Mouse (Mus musculus) embryonic facial prominence, embryonic 11.5 days (tissue): ENCODE measurements around the gene Diaph2. TPM values are rescaled to one million over a fixed set of nuclear protein-coding genes. Genes with fewer than 3 reads are reported as not detected.

Source experiments
- ATAC-seq: fragments of 200-750 bp; cut with Nextera tagmentation; replicated peaks from 2 replicates; pipeline ENCODE4 v1.8.0; 2017; ENCODE audit warnings: low read depth; ENCODE audit not compliant: insufficient number of reproducible peaks, low FRiP score, low TSS enrichment
- DNase-seq: peaks from one replicate; pipeline ENCODE4 v3.0.0-alpha.2; 2015; ENCODE audit warnings: low spot score
- H3K27ac ChIP-seq: fragments of 300-500 bp; sonication (generic); replicated peaks from 2 replicates; pipeline ENCODE4 v1.5.1; 2014; ENCODE audit warnings: mild to moderate bottlenecking, low read depth, low read length, control low read depth
- H3K27me3 ChIP-seq: fragments of 300-500 bp; sonication (generic); 2 replicates; pipeline ENCODE4 v1.6.1; 2014; ENCODE audit warnings: mild to moderate bottlenecking, low read length, moderate library complexity, mixed read lengths; ENCODE audit not compliant: control insufficient read depth, insufficient read depth
- H3K36me3 ChIP-seq: fragments of 300-500 bp; sonication (generic); replicated peaks from 2 replicates; pipeline ENCODE4 v1.6.1; 2014; ENCODE audit warnings: low read depth, mild to moderate bottlenecking, low read length, moderate library complexity, mixed read lengths; ENCODE audit not compliant: control insufficient read depth, insufficient read depth
- H3K4me1 ChIP-seq: fragments of 300-500 bp; sonication (generic); 2 replicates; pipeline ENCODE4 v1.6.1; 2014; ENCODE audit warnings: low read length, mixed read lengths; ENCODE audit not compliant: control insufficient read depth, insufficient read depth
- H3K4me2 ChIP-seq: fragments of 300-500 bp; sonication (generic); 2 replicates; pipeline ENCODE4 v1.6.1; 2014; ENCODE audit warnings: low read depth, mild to moderate bottlenecking, control low read depth, low read length, moderate library complexity
- H3K4me3 ChIP-seq: fragments of 300-500 bp; sonication (generic); 2 replicates; pipeline ENCODE4 v1.5.1; 2014; ENCODE audit warnings: low read depth, low read length, control low read depth
- H3K9ac ChIP-seq: fragments of 300-500 bp; sonication (generic); replicated peaks from 2 replicates; pipeline ENCODE4 v1.6.1; 2014; ENCODE audit warnings: mild to moderate bottlenecking, control low read depth, low read length
- H3K9me3 ChIP-seq: fragments of 300-500 bp; sonication (generic); replicated peaks from 2 replicates; pipeline ENCODE4 v1.6.1; 2016; ENCODE audit warnings: mild to moderate bottlenecking, low read length, inconsistent platforms, mixed read lengths; ENCODE audit not compliant: control insufficient read depth
- WGBS: fragments of 180-500 bp; shearing (Covaris S2); extraction: QIAGEN DNeasy Blood & Tissue Kit; methylation state at CpG from one replicate; pipeline ENCODE4 v1.1.7; 2014; 5-methylcytosine and 5-hydroxymethylcytosine counted together
- polyA plus RNA-seq: library from polyadenylated mRNA; unstranded; fragments of >200 nt; fragmentation: Nextera tagmentation; extraction: Ambion mirVana; gene quantifications from 2 replicates; pipeline ENCODE4 v1.2.1, GENCODE M21; 2014

The Diaph2 gene
- polyA plus RNA-seq, 1 experiment from 2014 or later: 4.7 TPM

DNA sequence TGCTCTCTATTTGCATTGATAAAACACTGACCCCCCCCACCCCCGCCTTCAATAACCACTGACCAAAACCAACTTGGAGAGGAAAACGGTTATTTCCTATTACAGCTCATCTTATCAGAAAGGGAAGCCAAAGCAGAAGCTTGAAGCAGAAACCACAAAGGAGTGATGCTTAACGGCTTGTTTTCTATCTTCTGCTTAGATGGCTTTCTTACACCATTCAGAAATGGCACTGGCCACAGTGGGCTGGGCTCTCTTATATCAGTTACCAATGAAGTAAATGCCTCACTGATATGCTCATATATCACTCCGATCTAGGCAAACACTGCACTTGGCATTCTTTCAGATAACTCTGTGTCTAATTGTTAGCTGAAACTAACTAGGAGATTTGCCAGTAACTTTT is 463.2 kb downstream of the Diaph2 start:
- Histone ChIP-seq H3K9ac (no peak overlapping the region), H3K27ac (no peak overlapping the region), H3K4me2 (no peak overlapping the region), H3K36me3 (no peaks in the 10 kb centered on the region), H3K9me3 (no peaks in the 10 kb centered on the region), H3K4me3 (no peak overlapping the region), H3K27me3 (no peaks in the 10 kb centered on the region), H3K4me1 (no peaks in the 10 kb centered on the region)
- 89% methylated on average over 4 of the region's 4 CpGs for WGBS
- ATAC-seq: no peak
- no peak for DNase-seq

DNA sequence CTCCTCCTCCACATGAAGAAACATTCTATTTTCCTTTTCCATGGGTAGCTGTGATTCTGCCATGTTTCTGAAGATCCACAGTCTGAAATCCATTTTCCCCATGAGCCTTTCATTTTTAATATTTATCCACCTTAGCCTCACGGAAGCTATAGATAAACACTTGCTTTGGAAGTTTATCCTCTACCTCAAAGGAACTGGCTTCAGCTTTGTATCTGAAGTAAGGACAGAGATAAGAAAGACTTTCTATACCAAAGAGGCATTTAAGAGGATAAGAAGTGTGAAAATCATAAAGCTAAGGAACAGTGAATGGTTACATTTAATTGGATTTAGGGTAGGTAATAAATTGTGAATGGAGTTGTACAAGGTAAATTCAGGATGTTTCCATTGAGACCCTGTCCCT is 480.5 kb downstream of the Diaph2 start:
- no peaks in the 10 kb centered on the region for H3K36me3 ChIP-seq
- 94% methylated on average over 1 of the region's 1 CpGs for WGBS

DNA sequence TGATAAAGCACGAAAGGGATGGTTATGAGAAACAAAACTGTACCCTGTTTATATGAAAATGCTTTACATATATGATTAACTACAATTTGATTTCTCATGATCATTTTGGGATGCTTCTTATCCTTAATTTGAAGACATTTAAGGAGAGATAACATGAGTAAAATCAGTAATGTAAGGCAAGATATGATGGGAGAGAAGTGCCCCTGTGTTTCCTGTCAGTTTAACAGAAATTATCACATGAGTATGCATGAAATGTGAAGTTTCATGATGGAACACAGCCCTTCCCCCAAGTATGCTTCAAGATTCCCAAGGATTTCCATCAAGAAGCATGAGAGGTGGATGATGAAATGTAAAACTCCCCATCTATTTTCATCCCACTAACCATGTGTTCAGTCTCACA is 485.6 kb downstream of the Diaph2 start:
- Histone ChIP-seq H3K4me2 (no peak overlapping the region), H3K36me3 (no peaks in the 10 kb centered on the region), H3K9me3 (no peaks in the 10 kb centered on the region), H3K4me3 (no peak overlapping the region), H3K4me1 (no peaks in the 10 kb centered on the region), H3K27me3 (no peaks in the 10 kb centered on the region), H3K9ac (no peak overlapping the region), H3K27ac (no peak overlapping the region)
- 74% methylated on average over 1 of the region's 1 CpGs for WGBS
- DNase-seq (no peak), ATAC-seq (no peak)

More for the DNA sequence above, 480.5 kb downstream of the Diaph2 start:
- Histone ChIP-seq H3K4me2 (no peak overlapping the region), H3K27me3 (no peaks in the 10 kb centered on the region), H3K27ac (no peak overlapping the region), H3K4me3 (no peak overlapping the region), H3K4me1 (no peaks in the 10 kb centered on the region), H3K9me3 (no peaks in the 10 kb centered on the region), H3K9ac (no peak overlapping the region)
- DNase-seq (no peak), ATAC-seq (no peak)

DNA sequence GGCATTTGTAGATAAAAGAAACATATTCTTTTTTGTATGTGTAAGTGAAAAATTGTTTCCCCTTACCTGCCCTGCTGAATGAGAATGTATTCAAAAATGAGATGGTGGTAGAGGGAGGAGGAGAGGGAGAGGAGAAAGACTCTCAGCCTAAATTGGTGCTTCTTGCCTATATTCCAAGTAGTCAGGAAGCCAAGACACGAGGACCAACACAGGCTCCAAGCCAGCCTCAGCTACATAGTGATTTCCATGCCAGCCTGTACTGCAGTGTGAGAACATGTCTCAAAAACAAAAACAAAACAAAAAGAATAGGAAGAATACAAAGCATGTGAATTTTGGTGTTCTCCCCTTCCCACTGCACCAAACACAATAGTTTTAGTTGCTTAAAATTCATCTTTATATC is 497.1 kb downstream of the Diaph2 start:
- WGBS: 80% methylated on average over 1 of the region's 1 CpGs
- ATAC-seq (no peak), DNase-seq (no peak)
- H3K27ac ChIP-seq: no peak overlapping the region
- H3K9me3 ChIP-seq: no peaks in the 10 kb centered on the region
- no peaks in the 10 kb centered on the region for H3K27me3 ChIP-seq
- no peak overlapping the region for H3K4me3 ChIP-seq
- H3K36me3 ChIP-seq: no peaks in the 10 kb centered on the region
- H3K4me1 ChIP-seq: no peaks in the 10 kb centered on the region
- H3K9ac ChIP-seq: no peak overlapping the region
- no peak overlapping the region for H3K4me2 ChIP-seq

DNA sequence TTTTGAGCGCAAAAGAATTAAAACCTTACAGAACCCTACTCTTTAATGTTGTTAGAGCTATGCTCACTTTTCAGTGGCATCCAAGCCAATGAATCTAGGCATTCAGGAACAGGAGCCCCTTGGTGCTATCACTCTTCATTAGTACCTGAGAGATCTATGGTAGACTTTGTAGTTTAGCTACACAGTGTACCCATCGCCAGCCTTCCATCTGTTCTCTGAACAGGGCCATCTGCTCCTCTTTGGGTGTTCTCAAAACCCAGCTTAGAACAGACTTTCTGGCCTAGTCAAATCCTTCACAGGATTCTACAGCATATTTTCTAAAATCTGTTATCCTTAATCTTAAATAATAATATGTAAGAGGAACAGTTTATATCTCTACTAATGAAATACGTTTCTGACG is 504.1 kb downstream of the Diaph2 start:
- 91% methylated on average over 4 of the region's 4 CpGs for WGBS
- no peak overlapping the region for H3K4me3 ChIP-seq
- no peak overlapping the region for H3K9ac ChIP-seq
- ATAC-seq (no peak), DNase-seq (no peak)
- no peaks in the 10 kb centered on the region for H3K4me1 ChIP-seq
- no peaks in the 10 kb centered on the region for H3K36me3 ChIP-seq
- H3K9me3 ChIP-seq: no peaks in the 10 kb centered on the region
- no peak overlapping the region for H3K4me2 ChIP-seq
- no peak overlapping the region for H3K27ac ChIP-seq
- no peaks in the 10 kb centered on the region for H3K27me3 ChIP-seq

DNA sequence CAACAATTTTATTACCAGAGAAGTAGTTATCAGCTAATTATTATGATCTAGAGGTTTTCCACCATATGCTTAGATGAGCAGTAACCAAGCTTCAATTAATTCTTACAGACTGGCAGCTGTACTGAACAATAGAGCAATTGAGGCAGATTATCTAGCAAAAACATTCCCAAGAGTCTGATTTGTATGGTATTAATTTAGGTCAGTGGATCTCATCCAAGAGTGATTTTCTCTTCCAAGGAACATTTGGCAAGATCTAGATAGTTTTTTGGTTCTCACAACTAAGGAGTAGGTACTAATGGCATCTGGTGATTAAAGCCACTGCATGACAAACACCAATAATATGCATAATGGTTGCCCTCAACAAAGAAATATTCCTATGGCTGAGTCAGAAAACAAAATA is 516.2 kb downstream of the Diaph2 start:
- no peak overlapping the region for H3K9ac ChIP-seq
- no peaks in the 10 kb centered on the region for H3K9me3 ChIP-seq
- no peaks in the 10 kb centered on the region for H3K36me3 ChIP-seq
- DNase-seq (no peak), ATAC-seq (no peak)
- H3K4me3 ChIP-seq: no peak overlapping the region
- no peak overlapping the region for H3K4me2 ChIP-seq
- H3K27me3 ChIP-seq: no peaks in the 10 kb centered on the region
- H3K27ac ChIP-seq: no peak overlapping the region
- H3K4me1 ChIP-seq: no peaks in the 10 kb centered on the region

DNA sequence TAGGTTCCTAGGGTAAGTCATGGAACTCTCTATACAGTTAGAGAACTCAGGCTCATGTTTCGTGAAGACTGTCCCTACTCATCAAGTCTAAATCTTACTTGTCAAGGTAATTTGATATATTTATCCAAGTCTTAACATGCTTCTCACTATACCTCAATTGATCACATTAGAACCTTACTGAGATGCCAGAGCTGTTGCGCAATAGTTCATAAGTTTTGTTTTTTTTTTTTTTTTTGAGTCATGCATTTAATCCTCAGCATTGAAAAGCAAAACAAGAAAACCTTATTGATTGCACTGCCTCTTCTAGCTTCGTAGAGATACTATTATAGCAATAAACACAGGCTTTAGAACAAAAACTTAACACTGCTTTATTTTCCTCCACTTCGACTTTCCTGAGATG is 529.6 kb downstream of the Diaph2 start:
- no peak overlapping the region for H3K9ac ChIP-seq
- 79% methylated on average over 4 of the region's 4 CpGs for WGBS
- H3K4me2 ChIP-seq: no peak overlapping the region
- no peaks in the 10 kb centered on the region for H3K4me1 ChIP-seq
- H3K27me3 ChIP-seq: no peaks in the 10 kb centered on the region
- H3K9me3 ChIP-seq: no peaks in the 10 kb centered on the region
- no peak for DNase-seq
- no peak overlapping the region for H3K4me3 ChIP-seq
- no peaks in the 10 kb centered on the region for H3K36me3 ChIP-seq
- no peak for ATAC-seq
- no peak overlapping the region for H3K27ac ChIP-seq

DNA sequence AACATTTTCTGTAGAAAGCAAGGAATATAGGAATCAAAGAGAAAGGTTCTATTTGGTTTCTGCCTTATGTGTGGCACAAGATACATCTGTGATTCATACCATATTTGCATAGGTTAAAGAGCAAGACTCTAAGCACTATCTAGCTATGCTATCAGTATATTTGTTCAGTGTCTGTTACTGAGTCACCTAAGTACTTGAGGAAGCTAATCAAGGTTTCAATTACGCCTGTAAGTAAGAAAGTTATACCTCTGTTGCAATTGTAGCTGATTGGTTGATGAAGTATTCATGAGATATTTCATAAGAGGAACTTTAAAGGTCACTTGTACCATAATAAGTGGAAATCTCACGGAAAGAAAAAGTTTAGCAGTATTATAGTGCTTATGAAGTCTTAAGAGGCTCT is 531.9 kb downstream of the Diaph2 start:
- H3K4me2 ChIP-seq: no peak overlapping the region
- H3K27me3 ChIP-seq: no peaks in the 10 kb centered on the region
- DNase-seq (no peak), ATAC-seq (no peak)
- H3K27ac ChIP-seq: no peak overlapping the region
- WGBS: 73% methylated on average over 2 of the region's 2 CpGs
- no peak overlapping the region for H3K4me3 ChIP-seq
- H3K9ac ChIP-seq: no peak overlapping the region
- no peaks in the 10 kb centered on the region for H3K9me3 ChIP-seq
- no peaks in the 10 kb centered on the region for H3K36me3 ChIP-seq
- H3K4me1 ChIP-seq: no peaks in the 10 kb centered on the region

DNA sequence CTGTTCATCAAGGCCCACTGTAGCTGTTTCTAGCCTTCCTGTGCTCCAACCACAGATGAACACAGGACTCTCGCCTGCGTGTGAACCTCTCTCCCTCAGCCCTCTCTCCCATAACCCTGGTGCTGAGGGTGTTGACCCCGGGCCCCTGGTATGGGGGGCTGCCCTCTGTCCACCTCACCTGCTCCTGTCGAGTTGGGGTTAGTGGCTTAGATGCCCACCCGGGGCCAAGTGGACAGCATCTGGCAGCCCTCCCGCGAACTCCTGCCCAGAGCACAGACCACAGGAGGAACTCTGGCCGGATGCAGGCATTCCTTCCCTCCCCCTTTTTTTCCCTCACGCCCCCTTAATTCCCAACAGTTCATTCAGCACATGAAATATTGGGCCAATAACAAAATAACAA is 537.5 kb downstream of the Diaph2 start:
- Histone ChIP-seq H3K27me3 (no peaks in the 10 kb centered on the region), H3K27ac (no peak overlapping the region), H3K9me3 (no peaks in the 10 kb centered on the region), H3K4me3 (no peak overlapping the region), H3K4me1 (no peaks in the 10 kb centered on the region), H3K4me2 (no peak overlapping the region), H3K36me3 (no peaks in the 10 kb centered on the region), H3K9ac (no peak overlapping the region)
- DNase-seq (no peak), ATAC-seq (no peak)
- WGBS: 75% methylated on average over 9 of the region's 9 CpGs
